8 mouse cellular contexts compared by ENCODE assay signal in genomic region chr2:84455236-84455799, GRCm38 (mm10). TPM values are rescaled to one million over a fixed set of nuclear protein-coding genes. Genes with fewer than 3 reads are reported as not detected.
DNase-seq lines count a peak whose midpoint lies in the region; ATAC-seq and TF ChIP-seq lines count a peak whose summit lies in the region.

No protein-coding gene starts in this region.

- peak; percentile 80 for TF ChIP-seq CTCF in heart, adult 2 months (IDR thresholded peaks at IDR 0.05)

- H3K27me3 ChIP-seq in heart, adult 2 months (ENCODE audit: control insufficient read depth, insufficient read depth, low read length), result no peaks in the 10 kb centered on the region
- H3K27me3 ChIP-seq in heart, embryonic 10.5 days (ENCODE audit: insufficient read depth, poor library complexity, severe bottlenecking), result no peaks in the 10 kb centered on the region
- no peaks in the 10 kb centered on the region for H3K27me3 ChIP-seq in forebrain, embryonic 10.5 days (ENCODE audit: poor library complexity, severe bottlenecking)
- H3K27me3 ChIP-seq in hindbrain, embryonic 16.5 days (replicated peaks; ENCODE audit: control insufficient read depth, insufficient read depth, low read length), result no peaks in the 10 kb centered on the region
- no peaks in the 10 kb centered on the region for H3K27me3 ChIP-seq in megakaryocyte, embryonic 14.5 days (replicated peaks)
- H3K27me3 ChIP-seq in splenic B cell, adult 2 months (ENCODE audit: control insufficient read depth, insufficient read depth, low read length, poor library complexity, severe bottlenecking), result no peaks in the 10 kb centered on the region

- no peaks in the 10 kb centered on the region for H3K36me3 ChIP-seq in heart, adult 2 months (ENCODE audit: control insufficient read depth, insufficient read depth, low read length)
- no peaks in the 10 kb centered on the region for H3K36me3 ChIP-seq in heart, embryonic 10.5 days
- no peaks in the 10 kb centered on the region for H3K36me3 ChIP-seq in forebrain, embryonic 10.5 days (replicated peaks)
- no peaks in the 10 kb centered on the region for H3K36me3 ChIP-seq in hindbrain, embryonic 16.5 days (ENCODE audit: control insufficient read depth, insufficient read depth, low read length)
- H3K36me3 ChIP-seq in megakaryocyte, embryonic 14.5 days (replicated peaks; ENCODE audit: low read length), result no peaks in the 10 kb centered on the region
- H3K36me3 ChIP-seq in splenic B cell, adult 2 months (ENCODE audit: control insufficient read depth, insufficient read depth, low read length, poor library complexity, severe bottlenecking), result no peaks in the 10 kb centered on the region

- no peak for TF ChIP-seq EP300 in heart, adult 2 months (IDR thresholded peaks at IDR 0.05; ENCODE audit: insufficient read depth, low read depth, low read length)

- intact Hi-C loops in heart, adult 2 months (cut with DNase I), result loop anchor here (1.0 to 5.0 kb wide), 3 partner anchors 24 to 302 kb away; no protein-coding TSS in a partner anchor

- H3K27ac ChIP-seq in heart, adult 2 months, result no peak overlapping the region
- H3K27ac ChIP-seq in heart, embryonic 10.5 days, result no peak overlapping the region
- no peak overlapping the region for H3K27ac ChIP-seq in forebrain, embryonic 10.5 days
- no peak overlapping the region for H3K27ac ChIP-seq in hindbrain, embryonic 16.5 days (ENCODE audit: low read depth, low read length)

- H3K9ac ChIP-seq in heart, adult 2 months (ENCODE audit: low read depth, low read length), result 0 out of 2 replicates have a peak overlapping the region, but pooled peaks have one; percentile 31
- H3K9ac ChIP-seq in hindbrain, embryonic 16.5 days (ENCODE audit: low read depth, low read length), result no peak overlapping the region

- no peaks in the 10 kb centered on the region for H3K9me3 ChIP-seq in heart, embryonic 10.5 days
- no peaks in the 10 kb centered on the region for H3K9me3 ChIP-seq in forebrain, embryonic 10.5 days
- no peaks in the 10 kb centered on the region for H3K9me3 ChIP-seq in hindbrain, embryonic 16.5 days (ENCODE audit: control insufficient read depth, low read length)
- H3K9me3 ChIP-seq in megakaryocyte, embryonic 14.5 days, result no peaks in the 10 kb centered on the region

- peak; percentile 89 for ATAC-seq in hindbrain, embryonic 16.5 days

- H3K79me2 ChIP-seq in heart, adult 2 months (replicated peaks; ENCODE audit: control insufficient read depth, insufficient read depth, low read length), result no peaks in the 10 kb centered on the region

- peak in 1 of 2 experiments; percentile 28 for DNase-seq in heart, adult 2 months
- no peak for DNase-seq in heart, embryonic 10.5 days (ENCODE audit: low spot score)
- DNase-seq in c-Kit-positive CD71-negative TER-119-negative erythroid progenitor cells, embryonic 14.5 days (ENCODE audit: low read depth), result peak; percentile 88
- DNase-seq in forebrain, embryonic 10.5 days (ENCODE audit: extremely low spot score, low spot score), result peak; percentile 57
- DNase-seq in layer of hippocampus, postnatal 36 days, result peak; percentile 16 to 41
- DNase-seq in splenic B cell, adult 2 months (ENCODE audit: low read depth, low spot score), result peak; percentile 91

- H3K4me1 ChIP-seq in heart, adult 2 months (ENCODE audit: control insufficient read depth, insufficient read depth, low read length), result peaks cover 1% of the 10 kb centered on the region
- peaks cover 19% of the 10 kb centered on the region; the same call in 1 of the 2 replicates for H3K4me1 ChIP-seq in heart, embryonic 10.5 days
- H3K4me1 ChIP-seq in forebrain, embryonic 10.5 days, result peaks cover 5% of the 10 kb centered on the region; the same call in 1 of the 2 replicates
- no peaks in the 10 kb centered on the region for H3K4me1 ChIP-seq in hindbrain, embryonic 16.5 days (ENCODE audit: control insufficient read depth, insufficient read depth, low read depth, low read length)
- H3K4me1 ChIP-seq in megakaryocyte, embryonic 14.5 days, result peaks cover 11% of the 10 kb centered on the region

- WGBS in heart, adult 2 months, result 3% methylated on average over 5 of the region's 5 CpGs
- WGBS in heart, embryonic 10.5 days, result 8% methylated on average over 5 of the region's 5 CpGs
- 14% methylated on average over 5 of the region's 5 CpGs for WGBS in forebrain, embryonic 10.5 days
- 12% methylated on average over 5 of the region's 5 CpGs for WGBS in hindbrain, embryonic 16.5 days

- no peak for TF ChIP-seq POLR2A in heart, adult 2 months (IDR thresholded peaks at IDR 0.05; ENCODE audit: insufficient read depth, low read depth, low read length)

- peak overlapping the region; percentile 3; the same call in 1 of the 2 replicates for H3K4me2 ChIP-seq in hindbrain, embryonic 16.5 days (ENCODE audit: low read length)

- no peak overlapping the region for H3K4me3 ChIP-seq in heart, adult 2 months
- no peak overlapping the region for H3K4me3 ChIP-seq in heart, embryonic 10.5 days
- no peak overlapping the region; the same call in 1 of the 2 replicates for H3K4me3 ChIP-seq in forebrain, embryonic 10.5 days
- H3K4me3 ChIP-seq in hindbrain, embryonic 16.5 days (ENCODE audit: low read length), result no peak overlapping the region
- H3K4me3 ChIP-seq in megakaryocyte, embryonic 14.5 days (replicated peaks), result peak overlapping the region; percentile 59

RNA-seq across cellular contexts. Expression of gene Tfpi, which starts 21.3 kb away (rescaled TPM):
- total RNA-seq in heart, adult 2 months (2021), result 10 to 100 TPM; 54.1 to 56.9 TPM
- 19.9 and 56.8 TPM in 2 replicates for polyA plus RNA-seq in heart, adult 2 months (2012; rRNA removed)
- 56.5 and 68.8 TPM in 2 replicates for polyA plus RNA-seq in heart, embryonic 10.5 days (2016; fragmentation: Nextera tagmentation; extraction: Ambion mirVana)
- polyA plus RNA-seq in forebrain, embryonic 10.5 days (2016; fragmentation: Nextera tagmentation; extraction: Ambion mirVana), result 9.4 and 11.2 TPM in 2 replicates
- 18.7 and 19.1 TPM in 2 replicates for polyA plus RNA-seq in hindbrain, embryonic 16.5 days (2015; fragmentation: Nextera tagmentation; extraction: Ambion mirVana)
- total RNA-seq in layer of hippocampus, postnatal 36 days (2021), result 1 to 10 TPM; 3.3 to 3.7 TPM
- polyA plus RNA-seq in megakaryocyte, embryonic 14.5 days (2012; ENCODE audit: insufficient read depth, low replicate concordance), result 0.31 TPM in 1 of 2 replicates, not detected in the other

RNA-seq across cellular contexts. Expression of gene Calcrl, which starts 30.1 kb away (rescaled TPM):
- total RNA-seq in heart, adult 2 months (2021), result 10 to 100 TPM; 23.2 to 25.6 TPM
- 8.2 and 13.9 TPM in 2 replicates for polyA plus RNA-seq in heart, adult 2 months (2012; rRNA removed)
- polyA plus RNA-seq in heart, embryonic 10.5 days (2016; fragmentation: Nextera tagmentation; extraction: Ambion mirVana), result 37.7 and 52.7 TPM in 2 replicates
- polyA plus RNA-seq in forebrain, embryonic 10.5 days (2016; fragmentation: Nextera tagmentation; extraction: Ambion mirVana), result 9.5 and 10.4 TPM in 2 replicates
- polyA plus RNA-seq in hindbrain, embryonic 16.5 days (2015; fragmentation: Nextera tagmentation; extraction: Ambion mirVana), result 13.9 and 16.5 TPM in 2 replicates
- 1 to 10 TPM; 7.5 to 8.0 TPM for total RNA-seq in layer of hippocampus, postnatal 36 days (2021)
- 0.08 TPM in 1 of 2 replicates, not detected in the other for polyA plus RNA-seq in megakaryocyte, embryonic 14.5 days (2012; ENCODE audit: insufficient read depth, low replicate concordance)
